Mouse (Mus musculus) midbrain, embryonic 11.5 days (tissue): Measurements from ENCODE around the gene Cd86. TPM values are rescaled to one million over a fixed set of nuclear protein-coding genes. Genes with fewer than 3 reads are reported as not detected.

ENCODE experiments used
- ATAC-seq: fragments of 200-750 bp; cut with Nextera tagmentation; 2 replicates; pipeline ENCODE4 v1.8.0; 2017; ENCODE audit warnings: moderate TSS enrichment, moderate library complexity; ENCODE audit not compliant: low FRiP score
- DNase-seq: peaks from one replicate; pipeline ENCODE4 v3.0.0; 2015; ENCODE audit warnings: low spot score; ENCODE audit errors: missing footprints
- H3K27ac ChIP-seq: fragments of 300-500 bp; sonication (generic); 2 replicates; pipeline ENCODE4 v1.5.1; 2014; ENCODE audit warnings: low read depth, low read length
- H3K27me3 ChIP-seq: fragments of 300-500 bp; sonication (generic); 2 replicates; pipeline ENCODE4 v1.6.1; 2014; ENCODE audit warnings: mild to moderate bottlenecking, low read length, moderate library complexity, mixed read lengths; ENCODE audit not compliant: control insufficient read depth, insufficient read depth
- H3K36me3 ChIP-seq: fragments of 300-500 bp; sonication (generic); 2 replicates; pipeline ENCODE4 v1.6.1; 2014; ENCODE audit warnings: mild to moderate bottlenecking, low read length, moderate library complexity, mixed read lengths; ENCODE audit not compliant: control insufficient read depth, insufficient read depth
- H3K4me1 ChIP-seq: fragments of 300-500 bp; sonication (generic); 2 replicates; pipeline ENCODE4 v1.6.1; 2014; ENCODE audit warnings: low read length; ENCODE audit not compliant: control insufficient read depth, insufficient read depth
- H3K4me2 ChIP-seq: fragments of 300-500 bp; sonication (generic); 2 replicates; pipeline ENCODE4 v1.6.1; 2014; ENCODE audit warnings: mild to moderate bottlenecking, moderate library complexity
- H3K4me3 ChIP-seq: fragments of 300-500 bp; sonication (generic); 2 replicates; pipeline ENCODE4 v1.5.1; 2014; ENCODE audit warnings: low read depth, low read length
- H3K9ac ChIP-seq: fragments of 300-500 bp; sonication (generic); 2 replicates; pipeline ENCODE4 v1.6.1; 2014; ENCODE audit warnings: low read length
- H3K9me3 ChIP-seq: fragments of 300-500 bp; sonication (generic); 2 replicates; pipeline ENCODE4 v1.6.1; 2016; ENCODE audit warnings: low read length; ENCODE audit not compliant: control insufficient read depth
- WGBS: fragments of 180-500 bp; shearing (Covaris S2); extraction: QIAGEN DNeasy Blood & Tissue Kit; methylation state at CpG from one replicate; pipeline ENCODE4 v1.1.7; 2014; 5-methylcytosine and 5-hydroxymethylcytosine counted together
- polyA plus RNA-seq: library from polyadenylated mRNA; unstranded; fragments of >200 nt; fragmentation: Nextera tagmentation; extraction: Ambion mirVana; gene quantifications from 2 replicates; pipeline ENCODE4 v1.2.1, GENCODE M21; 2014

The Cd86 gene
- polyA plus RNA-seq, 1 experiment from 2014 or later: 1.6 TPM

GRCm38 (mm10) chr16:36645124-36645523 lies 20.8 kb downstream of the Cd86 start:
- H3K4me3 ChIP-seq: no peak overlapping the region
- no peaks in the 10 kb centered on the region for H3K9me3 ChIP-seq
- no peak for DNase-seq
- 91% methylated on average over 6 of the region's 6 CpGs for WGBS
- no peak for ATAC-seq
- no peak overlapping the region for H3K9ac ChIP-seq
- no peak overlapping the region for H3K27ac ChIP-seq
- peaks cover 3% of the 10 kb centered on the region; the same call in 1 of the 2 replicates for H3K4me1 ChIP-seq
- no peak overlapping the region for H3K4me2 ChIP-seq
- no peaks in the 10 kb centered on the region for H3K27me3 ChIP-seq
- no peaks in the 10 kb centered on the region for H3K36me3 ChIP-seq

- Histone ChIP-seq H3K9ac (no peak overlapping the region), H3K36me3 (no peaks in the 10 kb centered on the region), H3K4me2 (no peak overlapping the region), H3K4me1 (no peaks in the 10 kb centered on the region), H3K27ac (no peak overlapping the region), H3K9me3 (no peaks in the 10 kb centered on the region), H3K27me3 (no peaks in the 10 kb centered on the region), H3K4me3 (no peak overlapping the region)
- ATAC-seq: no peak
- no peak for DNase-seq
- 81% methylated on average over 5 of the region's 5 CpGs for WGBS
Measured at GRCm38 (mm10) chr16:36642696-36643046, 23.2 kb downstream of the Cd86 start.

GRCm38 (mm10) chr16:36641830-36642695 lies 23.8 kb downstream of the Cd86 start:
- 88% methylated on average over 14 of the region's 14 CpGs for WGBS
- no peak for DNase-seq
- Histone ChIP-seq H3K27ac (no peak overlapping the region), H3K4me3 (no peak overlapping the region), H3K9ac (no peak overlapping the region), H3K36me3 (no peaks in the 10 kb centered on the region), H3K4me2 (no peak overlapping the region), H3K9me3 (no peaks in the 10 kb centered on the region), H3K27me3 (no peaks in the 10 kb centered on the region), H3K4me1 (no peaks in the 10 kb centered on the region)
- no peak for ATAC-seq

GRCm38 (mm10) chr16:36640993-36641392 lies 24.9 kb downstream of the Cd86 start:
- no peak overlapping the region for H3K4me2 ChIP-seq
- no peak overlapping the region for H3K27ac ChIP-seq
- no peaks in the 10 kb centered on the region for H3K27me3 ChIP-seq
- no peaks in the 10 kb centered on the region for H3K36me3 ChIP-seq
- no peaks in the 10 kb centered on the region for H3K9me3 ChIP-seq
- DNase-seq: no peak
- no peak overlapping the region for H3K9ac ChIP-seq
- 73% methylated on average over 5 of the region's 5 CpGs for WGBS
- H3K4me3 ChIP-seq: no peak overlapping the region
- no peaks in the 10 kb centered on the region for H3K4me1 ChIP-seq
- ATAC-seq: no peak

- Histone ChIP-seq H3K9ac (no peak overlapping the region), H3K27me3 (no peaks in the 10 kb centered on the region), H3K27ac (no peak overlapping the region), H3K9me3 (no peaks in the 10 kb centered on the region), H3K4me1 (no peaks in the 10 kb centered on the region), H3K4me2 (no peak overlapping the region), H3K36me3 (no peaks in the 10 kb centered on the region), H3K4me3 (no peak overlapping the region)
- ATAC-seq (no peak), DNase-seq (no peak)
- WGBS: 88% methylated on average over 16 of the region's 16 CpGs
Measured at GRCm38 (mm10) chr16:36639812-36640504, 25.9 kb downstream of the Cd86 start.

- no peak for DNase-seq
Measured at GRCm38 (mm10) chr16:36636800-36637199, 29.1 kb downstream of the Cd86 start.

GRCm38 (mm10) chr16:36634971-36635710 lies 30.7 kb downstream of the Cd86 start:
- H3K27ac ChIP-seq: no peak overlapping the region
- no peak overlapping the region for H3K4me2 ChIP-seq
- H3K4me1 ChIP-seq: no peaks in the 10 kb centered on the region
- H3K4me3 ChIP-seq: no peak overlapping the region
- H3K9ac ChIP-seq: no peak overlapping the region
- DNase-seq (no peak), ATAC-seq (no peak)
- H3K9me3 ChIP-seq: no peaks in the 10 kb centered on the region
- no peaks in the 10 kb centered on the region for H3K36me3 ChIP-seq
- 91% methylated on average over 23 of the region's 23 CpGs for WGBS
- H3K27me3 ChIP-seq: no peaks in the 10 kb centered on the region

More at GRCm38 (mm10) chr16:36636800-36637199, 29.1 kb downstream of the Cd86 start:
- no peaks in the 10 kb centered on the region for H3K9me3 ChIP-seq
- H3K4me1 ChIP-seq: no peaks in the 10 kb centered on the region
- H3K27me3 ChIP-seq: no peaks in the 10 kb centered on the region
- H3K9ac ChIP-seq: no peak overlapping the region
- H3K27ac ChIP-seq: no peak overlapping the region
- H3K4me3 ChIP-seq: no peak overlapping the region
- 78% methylated on average over 4 of the region's 4 CpGs for WGBS
- H3K36me3 ChIP-seq: no peaks in the 10 kb centered on the region
- no peak overlapping the region for H3K4me2 ChIP-seq
- no peak for ATAC-seq

GRCm38 (mm10) chr16:36634421-36634820 lies 31.5 kb downstream of the Cd86 start:
- no peak for DNase-seq
- Histone ChIP-seq H3K27me3 (no peaks in the 10 kb centered on the region), H3K9me3 (no peaks in the 10 kb centered on the region), H3K4me3 (no peak overlapping the region), H3K4me2 (no peak overlapping the region), H3K36me3 (no peaks in the 10 kb centered on the region), H3K27ac (no peak overlapping the region), H3K4me1 (no peaks in the 10 kb centered on the region), H3K9ac (no peak overlapping the region)
- ATAC-seq: no peak
- WGBS: 91% methylated on average over 2 of the region's 2 CpGs

- no peaks in the 10 kb centered on the region for H3K9me3 ChIP-seq
- no peaks in the 10 kb centered on the region for H3K4me1 ChIP-seq
- H3K27ac ChIP-seq: no peak overlapping the region
- H3K4me3 ChIP-seq: no peak overlapping the region
- DNase-seq (no peak), ATAC-seq (no peak)
- WGBS: 92% methylated on average over 8 of the region's 8 CpGs
- no peak overlapping the region for H3K9ac ChIP-seq
- no peaks in the 10 kb centered on the region for H3K27me3 ChIP-seq
- no peaks in the 10 kb centered on the region for H3K36me3 ChIP-seq
- no peak overlapping the region for H3K4me2 ChIP-seq
Measured at GRCm38 (mm10) chr16:36632229-36632628, 33.7 kb downstream of the Cd86 start.
